Mouse (Mus musculus) embryonic fibroblast, embryonic 13.5 days (primary cell): ENCODE results near the gene Rgcc.

Experiments used
- CTCF ChIP-seq: IDR thresholded peaks from 2 replicates; pipeline ENCODE4 v1.5.1; 2011; ENCODE audit warnings: mild to moderate bottlenecking, control low read depth, low read length, moderate library complexity, borderline replicate concordance; ENCODE audit not compliant: insufficient read depth
- POLR2A ChIP-seq: IDR thresholded peaks from 2 replicates; pipeline ENCODE4 v1.6.1; 2011; ENCODE audit warnings: low read depth, mild to moderate bottlenecking, control low read depth, low read length, moderate library complexity

DNA sequence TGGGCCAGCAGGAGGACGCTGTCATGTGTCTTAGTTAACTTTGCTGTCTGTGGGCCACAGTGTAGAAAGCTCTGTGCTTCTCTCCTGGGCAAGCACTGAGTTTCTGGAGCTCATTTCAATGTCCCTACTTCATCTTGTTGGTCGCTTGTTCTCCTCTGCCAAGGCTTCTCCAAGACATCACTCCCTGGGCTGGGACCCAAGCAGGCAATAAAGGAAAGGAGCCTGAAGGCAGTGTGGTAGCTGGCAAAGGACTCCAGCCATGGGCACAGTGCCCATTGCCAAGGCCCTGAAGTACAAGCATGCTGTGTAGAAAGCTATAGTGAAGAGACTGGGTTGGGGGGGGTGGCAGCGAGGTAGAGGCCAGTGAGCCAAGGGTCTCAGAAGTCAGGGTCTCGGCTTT lies 38.8 kb downstream of the Rgcc start:
- TF ChIP-seq CTCF (no peak), POLR2A (no peak)
